Mouse (Mus musculus): ENCODE results near the gene Scd1. TPM values are rescaled to one million over a fixed set of nuclear protein-coding genes. Genes with fewer than 3 reads are reported as not detected.

Gene Scd1
- polyA plus RNA-seq (2014; fragmentation: Nextera tagmentation; extraction: Ambion mirVana): 18.8 and 19.2 TPM in 2 replicates

GRCm38 (mm10) chr19:44407341-44408222, at the start of gene Scd1:
TSS of gene Scd1 (minus strand) at chr19:44407879.
- DNase-seq (ENCODE audit: low spot score): peak; percentile 87
- Histone ChIP-seq H3K4me3 (ENCODE audit: low read depth, low read length) (peak within 1 kb of the TSS; percentile 46), H3K4me1 (replicated peaks; ENCODE audit: control insufficient read depth, insufficient read depth, low read length) (peaks cover 3% of the 10 kb centered on the region), H3K9ac (ENCODE audit: low read length) (peak within 1 kb of the TSS; percentile 71), H3K36me3 (ENCODE audit: control insufficient read depth, insufficient read depth, low read length) (no peaks in the 10 kb centered on the region; the same call in 1 of the 2 replicates), H3K27me3 (ENCODE audit: control insufficient read depth, insufficient read depth, low read length) (no peaks in the 10 kb centered on the region), H3K4me2 (ENCODE audit: low read depth, low read length, severe bottlenecking) (peak within 1 kb of the TSS; percentile 87), H3K27ac (ENCODE audit: low read depth, low read length) (peak within 1 kb of the TSS; percentile 74; the same call in 1 of the 2 replicates), H3K9me3 (ENCODE audit: control insufficient read depth, low read length) (no peaks in the 10 kb centered on the region)
- ATAC-seq (replicated peaks; ENCODE audit: low FRiP score): peak; percentile 94
- under 1% methylated on average over 33 of the region's 35 CpGs for WGBS

- H3K9ac ChIP-seq (ENCODE audit: low read length): no peak overlapping the region
- H3K4me2 ChIP-seq (ENCODE audit: low read depth, low read length, severe bottlenecking): no peak overlapping the region
- no peak for DNase-seq (ENCODE audit: low spot score)
- no peaks in the 10 kb centered on the region for H3K9me3 ChIP-seq (ENCODE audit: control insufficient read depth, low read length)
- H3K4me3 ChIP-seq (ENCODE audit: low read depth, low read length): no peak overlapping the region
- no peak for ATAC-seq (replicated peaks; ENCODE audit: low FRiP score)
- whole genome bisulfite sequencing: 83% methylated on average over 8 of the region's 8 CpGs
- H3K4me1 ChIP-seq (replicated peaks; ENCODE audit: control insufficient read depth, insufficient read depth, low read length): no peaks in the 10 kb centered on the region
- no peak overlapping the region for H3K27ac ChIP-seq (ENCODE audit: low read depth, low read length)
- H3K36me3 ChIP-seq (ENCODE audit: control insufficient read depth, insufficient read depth, low read length): no peaks in the 10 kb centered on the region
- no peaks in the 10 kb centered on the region for H3K27me3 ChIP-seq (ENCODE audit: control insufficient read depth, insufficient read depth, low read length)
Observed at GRCm38 (mm10) chr19:44455356-44455755, 47.7 kb upstream of the Scd1 start.

DNA sequence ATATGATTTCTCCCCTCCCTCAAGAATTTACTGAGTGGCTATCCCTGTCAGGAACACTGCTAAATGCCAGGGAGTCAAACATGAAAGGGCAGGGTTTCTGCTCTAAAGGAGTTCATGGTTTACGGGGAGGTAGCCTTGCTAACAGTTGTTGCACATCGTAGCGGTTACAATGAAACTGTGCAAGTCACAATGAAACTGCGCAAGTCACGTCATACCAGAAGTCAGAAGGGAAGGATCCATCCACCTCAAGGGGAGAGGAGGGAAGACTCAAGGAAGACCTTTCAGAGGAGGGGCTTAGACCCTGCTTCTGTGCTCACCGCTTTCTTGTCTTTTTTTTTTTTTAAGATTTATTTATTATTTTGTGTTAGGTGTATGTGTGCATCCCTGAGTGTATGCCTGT, 47.2 kb upstream of the Scd1 start:
- Histone ChIP-seq H3K4me3 (ENCODE audit: low read depth, low read length) (no peak overlapping the region), H3K27me3 (ENCODE audit: control insufficient read depth, insufficient read depth, low read length) (no peaks in the 10 kb centered on the region), H3K36me3 (ENCODE audit: control insufficient read depth, insufficient read depth, low read length) (no peaks in the 10 kb centered on the region), H3K27ac (ENCODE audit: low read depth, low read length) (no peak overlapping the region), H3K9me3 (ENCODE audit: control insufficient read depth, low read length) (no peaks in the 10 kb centered on the region), H3K4me2 (ENCODE audit: low read depth, low read length, severe bottlenecking) (no peak overlapping the region), H3K4me1 (replicated peaks; ENCODE audit: control insufficient read depth, insufficient read depth, low read length) (no peaks in the 10 kb centered on the region), H3K9ac (ENCODE audit: low read length) (no peak overlapping the region)
- 93% methylated on average over 6 of the region's 6 CpGs for WGBS
- ATAC-seq (replicated peaks; ENCODE audit: low FRiP score): no peak
- DNase-seq (ENCODE audit: low spot score): no peak

DNA sequence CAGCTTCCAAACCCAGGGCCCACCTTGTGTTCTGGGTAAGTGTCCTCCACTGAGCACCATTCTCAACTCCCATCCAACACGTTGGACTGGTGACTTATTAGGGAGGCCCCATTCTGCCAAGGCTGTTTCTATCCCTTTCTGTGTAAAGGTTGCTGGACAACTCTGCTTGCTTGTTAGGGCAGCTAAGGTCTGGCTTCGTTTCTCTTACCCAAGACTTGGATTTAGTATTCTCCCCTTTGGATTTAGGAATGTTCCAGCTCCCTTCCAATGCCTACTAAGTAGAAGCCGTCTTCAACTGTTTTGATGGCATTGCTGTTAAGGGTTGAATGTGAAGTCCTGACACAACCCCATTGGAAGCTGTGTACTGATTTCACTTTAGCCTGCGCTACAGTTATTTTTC, 40.2 kb upstream of the Scd1 start:
- no peak overlapping the region for H3K4me2 ChIP-seq (ENCODE audit: low read depth, low read length, severe bottlenecking)
- H3K4me1 ChIP-seq (replicated peaks; ENCODE audit: control insufficient read depth, insufficient read depth, low read length): no peaks in the 10 kb centered on the region
- WGBS: 83% methylated on average over 4 of the region's 4 CpGs
- no peaks in the 10 kb centered on the region for H3K27me3 ChIP-seq (ENCODE audit: control insufficient read depth, insufficient read depth, low read length)
- DNase-seq (ENCODE audit: low spot score) (no peak), ATAC-seq (replicated peaks; ENCODE audit: low FRiP score) (no peak)
- H3K9me3 ChIP-seq (ENCODE audit: control insufficient read depth, low read length): no peaks in the 10 kb centered on the region
- H3K9ac ChIP-seq (ENCODE audit: low read length): no peak overlapping the region
- H3K27ac ChIP-seq (ENCODE audit: low read depth, low read length): no peak overlapping the region
- no peak overlapping the region for H3K4me3 ChIP-seq (ENCODE audit: low read depth, low read length)
- H3K36me3 ChIP-seq (ENCODE audit: control insufficient read depth, insufficient read depth, low read length): no peaks in the 10 kb centered on the region

DNA sequence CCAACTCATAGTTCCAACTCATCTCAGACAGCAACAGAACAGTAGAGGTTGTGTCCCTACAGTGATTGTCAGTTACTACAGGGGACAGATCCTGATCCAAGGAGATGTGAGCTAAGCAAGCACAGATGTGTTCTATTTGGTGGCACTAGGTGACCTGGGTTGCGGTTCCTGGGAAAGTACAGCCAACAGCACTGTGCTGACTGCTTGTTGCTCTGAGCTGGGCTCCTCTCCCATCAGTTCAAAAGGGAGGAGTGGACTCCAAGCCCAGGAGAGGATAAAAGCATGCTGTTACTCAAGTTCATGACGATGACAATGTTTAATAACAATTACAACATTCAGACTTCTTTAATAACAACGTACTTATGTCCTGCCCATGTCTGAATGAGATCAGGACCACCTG, 38.1 kb upstream of the Scd1 start:
- H3K9me3 ChIP-seq (ENCODE audit: control insufficient read depth, low read length): no peaks in the 10 kb centered on the region
- no peak overlapping the region for H3K4me3 ChIP-seq (ENCODE audit: low read depth, low read length)
- WGBS: 92% methylated on average over 3 of the region's 3 CpGs
- DNase-seq (ENCODE audit: low spot score): no peak
- no peaks in the 10 kb centered on the region for H3K36me3 ChIP-seq (ENCODE audit: control insufficient read depth, insufficient read depth, low read length)
- no peak overlapping the region for H3K9ac ChIP-seq (ENCODE audit: low read length)
- H3K4me2 ChIP-seq (ENCODE audit: low read depth, low read length, severe bottlenecking): no peak overlapping the region
- H3K4me1 ChIP-seq (replicated peaks; ENCODE audit: control insufficient read depth, insufficient read depth, low read length): no peaks in the 10 kb centered on the region
- H3K27me3 ChIP-seq (ENCODE audit: control insufficient read depth, insufficient read depth, low read length): no peaks in the 10 kb centered on the region
- ATAC-seq (replicated peaks; ENCODE audit: low FRiP score): no peak
- no peak overlapping the region for H3K27ac ChIP-seq (ENCODE audit: low read depth, low read length)

DNA sequence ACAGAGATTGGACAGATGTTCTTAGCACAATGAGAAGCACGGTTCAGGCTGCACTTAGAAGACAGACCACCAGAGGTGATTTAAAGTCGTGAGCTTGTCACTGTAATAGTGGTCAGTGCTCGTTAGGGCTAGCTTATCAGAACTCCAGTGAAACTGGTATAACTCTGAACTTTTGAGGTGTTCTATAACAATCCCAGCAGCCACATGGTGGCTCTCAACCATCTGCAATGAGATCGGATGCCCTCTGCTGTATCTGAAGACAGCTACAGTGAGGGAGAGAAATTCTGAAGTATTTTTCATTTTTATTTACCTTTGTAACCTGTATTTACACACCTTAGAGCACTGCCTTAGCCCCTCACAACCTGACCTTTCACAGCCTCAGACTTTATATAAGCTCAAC, 31.6 kb upstream of the Scd1 start:
- Histone ChIP-seq H3K27me3 (ENCODE audit: control insufficient read depth, insufficient read depth, low read length) (no peaks in the 10 kb centered on the region), H3K4me2 (ENCODE audit: low read depth, low read length, severe bottlenecking) (no peak overlapping the region), H3K9me3 (ENCODE audit: control insufficient read depth, low read length) (no peaks in the 10 kb centered on the region), H3K9ac (ENCODE audit: low read length) (no peak overlapping the region), H3K4me1 (replicated peaks; ENCODE audit: control insufficient read depth, insufficient read depth, low read length) (no peaks in the 10 kb centered on the region), H3K4me3 (ENCODE audit: low read depth, low read length) (no peak overlapping the region), H3K27ac (ENCODE audit: low read depth, low read length) (no peak overlapping the region), H3K36me3 (ENCODE audit: control insufficient read depth, insufficient read depth, low read length) (no peaks in the 10 kb centered on the region)
- DNase-seq (ENCODE audit: low spot score): no peak
- ATAC-seq (replicated peaks; ENCODE audit: low FRiP score): no peak
- 49% methylated on average over 4 of the region's 4 CpGs for WGBS

GRCm38 (mm10) chr19:44437975-44438374, 30.3 kb upstream of the Scd1 start:
- WGBS: 89% methylated on average over 6 of the region's 6 CpGs
- H3K36me3 ChIP-seq (ENCODE audit: control insufficient read depth, insufficient read depth, low read length): no peaks in the 10 kb centered on the region
- ATAC-seq (replicated peaks; ENCODE audit: low FRiP score) (no peak), DNase-seq (ENCODE audit: low spot score) (no peak)
- H3K9ac ChIP-seq (ENCODE audit: low read length): no peak overlapping the region
- no peaks in the 10 kb centered on the region for H3K4me1 ChIP-seq (replicated peaks; ENCODE audit: control insufficient read depth, insufficient read depth, low read length)
- no peaks in the 10 kb centered on the region for H3K9me3 ChIP-seq (ENCODE audit: control insufficient read depth, low read length)
- no peak overlapping the region for H3K4me2 ChIP-seq (ENCODE audit: low read depth, low read length, severe bottlenecking)
- H3K4me3 ChIP-seq (ENCODE audit: low read depth, low read length): no peak overlapping the region
- H3K27ac ChIP-seq (ENCODE audit: low read depth, low read length): no peak overlapping the region
- no peaks in the 10 kb centered on the region for H3K27me3 ChIP-seq (ENCODE audit: control insufficient read depth, insufficient read depth, low read length)

GRCm38 (mm10) chr19:44432084-44432483, 24.4 kb upstream of the Scd1 start:
- DNase-seq (ENCODE audit: low spot score): no peak
- H3K4me2 ChIP-seq (ENCODE audit: low read depth, low read length, severe bottlenecking): no peak overlapping the region
- H3K4me1 ChIP-seq (replicated peaks; ENCODE audit: control insufficient read depth, insufficient read depth, low read length): no peaks in the 10 kb centered on the region
- no peak overlapping the region for H3K27ac ChIP-seq (ENCODE audit: low read depth, low read length)
- ATAC-seq (replicated peaks; ENCODE audit: low FRiP score): no peak
- H3K4me3 ChIP-seq (ENCODE audit: low read depth, low read length): no peak overlapping the region
- H3K9ac ChIP-seq (ENCODE audit: low read length): no peak overlapping the region
- H3K36me3 ChIP-seq (ENCODE audit: control insufficient read depth, insufficient read depth, low read length): no peaks in the 10 kb centered on the region
- 84% methylated on average over 5 of the region's 5 CpGs for WGBS
- no peaks in the 10 kb centered on the region for H3K9me3 ChIP-seq (ENCODE audit: control insufficient read depth, low read length)
- no peaks in the 10 kb centered on the region for H3K27me3 ChIP-seq (ENCODE audit: control insufficient read depth, insufficient read depth, low read length)

- H3K27me3 ChIP-seq (ENCODE audit: control insufficient read depth, insufficient read depth, low read length): no peaks in the 10 kb centered on the region
- no peak overlapping the region for H3K4me3 ChIP-seq (ENCODE audit: low read depth, low read length)
- no peak overlapping the region for H3K9ac ChIP-seq (ENCODE audit: low read length)
- H3K36me3 ChIP-seq (ENCODE audit: control insufficient read depth, insufficient read depth, low read length): no peaks in the 10 kb centered on the region
- H3K4me2 ChIP-seq (ENCODE audit: low read depth, low read length, severe bottlenecking): no peak overlapping the region
- no peaks in the 10 kb centered on the region for H3K9me3 ChIP-seq (ENCODE audit: control insufficient read depth, low read length)
- WGBS: 88% methylated on average over 1 of the region's 1 CpGs
- H3K27ac ChIP-seq (ENCODE audit: low read depth, low read length): no peak overlapping the region
- H3K4me1 ChIP-seq (replicated peaks; ENCODE audit: control insufficient read depth, insufficient read depth, low read length): no peaks in the 10 kb centered on the region
- ATAC-seq (replicated peaks; ENCODE audit: low FRiP score): no peak
- DNase-seq (ENCODE audit: low spot score): no peak
Observed at GRCm38 (mm10) chr19:44427721-44428120, 20.0 kb upstream of the Scd1 start.
